Mouse (Mus musculus): ENCODE measurements around the gene Rab13.

The Rab13 gene

GRCm38 (mm10) chr3:90213377-90213866 lies at the start of gene Rab13, which contains the start of gene Rps27:
Gene Rab13 (plus strand): TSS chr3:90213695.
Gene Rps27 (minus strand): TSS chr3:90213651.
- peak; percentile 92 to 95 for DNase-seq (ENCODE audit: low spot score in 2 of 2)

GRCm38 (mm10) chr3:90179566-90179965 lies 33.9 kb upstream of the Rab13 start:
- no peak for DNase-seq (ENCODE audit: low spot score in 2 of 2)

DNA sequence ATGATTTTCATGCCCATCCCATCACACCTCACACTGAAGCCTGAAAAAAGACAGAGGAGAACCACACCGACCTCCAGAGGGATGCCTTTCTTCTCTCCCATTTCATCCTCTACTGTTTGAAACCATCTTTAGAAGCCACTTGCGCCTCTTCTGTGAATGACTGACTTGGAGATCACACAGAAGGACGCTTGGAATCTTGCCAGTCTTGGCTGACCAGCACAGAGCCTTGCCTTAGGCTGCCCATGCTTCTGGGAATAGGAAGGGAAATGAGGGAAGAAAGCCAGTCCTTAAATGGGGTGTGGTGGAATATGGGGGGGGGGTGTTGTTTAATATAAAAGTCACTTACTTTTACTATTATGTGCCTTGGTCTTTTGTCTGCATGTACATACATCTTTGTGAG lies 29.9 kb upstream of the Rab13 start:
- no peak for DNase-seq (ENCODE audit: low spot score in 2 of 2)

- DNase-seq (ENCODE audit: low spot score in 2 of 2) = no peak
These were observed 22.5 kb upstream of the Rab13 start for GRCm38 (mm10) chr3:90190859-90191510.

DNA sequence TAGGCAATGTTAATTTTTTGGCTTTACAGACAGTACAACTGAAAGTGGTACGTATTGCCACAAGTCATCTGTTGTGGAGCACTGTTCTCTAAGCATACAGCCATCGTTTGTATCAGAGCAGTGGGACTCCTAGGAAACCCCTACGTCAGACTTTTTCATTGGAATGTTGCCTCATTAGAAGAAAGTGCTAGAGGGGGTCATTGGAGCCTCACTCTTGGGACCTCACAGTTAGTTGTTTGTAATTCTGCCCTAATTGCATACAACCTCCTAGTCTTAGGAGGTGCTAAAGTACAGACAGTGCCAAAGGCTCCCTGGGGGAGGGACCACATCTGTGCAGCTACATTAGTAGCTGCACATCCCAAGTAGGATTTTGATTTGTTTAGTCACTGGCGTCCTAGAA lies 18.7 kb upstream of the Rab13 start:
- no peak for DNase-seq (ENCODE audit: low spot score in 2 of 2)

DNA sequence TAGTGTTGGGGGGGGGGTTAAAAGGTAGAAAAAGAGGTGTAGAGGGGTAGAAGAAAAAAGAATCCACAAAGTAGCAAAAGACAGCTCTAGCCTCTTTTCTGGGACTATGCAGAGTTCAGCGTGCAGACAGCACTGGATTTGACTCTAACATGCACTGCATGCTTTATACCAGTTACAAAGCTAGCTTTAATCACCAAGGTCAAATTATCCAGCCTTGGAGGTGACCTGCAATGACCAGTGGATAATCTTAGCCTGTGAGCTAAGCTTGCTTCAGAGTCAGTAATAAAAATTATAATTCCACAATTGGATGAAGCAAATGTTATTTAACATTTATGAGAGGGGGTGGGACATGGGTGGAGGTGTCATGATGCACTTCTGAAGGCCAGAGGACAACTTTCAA lies 17.9 kb upstream of the Rab13 start:
- no peak for DNase-seq (ENCODE audit: low spot score in 2 of 2)

DNA sequence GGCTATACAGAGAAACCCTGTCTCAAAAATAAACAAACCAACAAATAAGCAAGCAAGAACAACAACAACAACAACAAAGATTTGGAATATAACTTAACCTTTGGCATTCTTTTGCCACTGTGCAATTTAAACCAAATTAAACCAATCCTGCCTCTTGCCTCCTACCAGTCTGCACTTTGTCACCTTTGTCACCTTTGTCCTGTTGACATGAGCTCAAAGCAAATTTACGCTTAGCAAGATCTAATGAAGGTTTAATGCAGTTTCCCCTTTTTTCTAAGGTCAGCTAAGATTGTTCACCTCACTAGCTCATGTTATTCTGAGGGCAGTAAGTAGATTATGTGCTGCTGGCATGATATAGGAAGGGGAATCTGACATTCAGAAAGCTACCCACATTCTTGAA lies 15.9 kb upstream of the Rab13 start:
- no peak for DNase-seq (ENCODE audit: low spot score in 2 of 2)

- DNase-seq (ENCODE audit: low spot score in 2 of 2) = no peak
These were observed 10.6 kb upstream of the Rab13 start for GRCm38 (mm10) chr3:90202884-90203283.

DNA sequence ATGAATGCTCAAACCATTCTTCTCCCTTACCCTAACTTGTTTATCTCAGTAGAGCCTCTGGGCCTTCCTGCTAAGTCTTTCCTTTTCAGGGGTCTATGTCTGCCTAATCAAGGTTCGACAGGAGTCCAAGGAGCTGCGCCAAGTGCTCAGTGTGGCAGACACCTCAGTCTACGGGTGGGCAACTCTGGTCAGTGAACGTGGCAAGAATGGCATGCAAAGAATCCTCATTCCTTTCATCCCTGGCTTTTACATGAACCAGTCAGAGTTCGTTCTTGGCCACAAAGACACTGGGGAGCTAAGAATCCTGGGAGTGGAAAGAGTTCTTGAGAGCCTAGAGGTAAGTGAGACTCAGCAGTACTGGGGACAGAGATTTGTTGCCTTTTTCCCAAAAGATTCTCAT lies 9.9 kb upstream of the Rab13 start:
- DNase-seq (ENCODE audit: low spot score in 2 of 2) = no peak

- DNase-seq (ENCODE audit: low spot score in 2 of 2) = no peak
These were observed 8.9 kb upstream of the Rab13 start for GRCm38 (mm10) chr3:90204582-90204981.

- DNase-seq (ENCODE audit: low spot score in 2 of 2) = no peak
These were observed 4.8 kb upstream of the Rab13 start for GRCm38 (mm10) chr3:90208662-90209061.

DNA sequence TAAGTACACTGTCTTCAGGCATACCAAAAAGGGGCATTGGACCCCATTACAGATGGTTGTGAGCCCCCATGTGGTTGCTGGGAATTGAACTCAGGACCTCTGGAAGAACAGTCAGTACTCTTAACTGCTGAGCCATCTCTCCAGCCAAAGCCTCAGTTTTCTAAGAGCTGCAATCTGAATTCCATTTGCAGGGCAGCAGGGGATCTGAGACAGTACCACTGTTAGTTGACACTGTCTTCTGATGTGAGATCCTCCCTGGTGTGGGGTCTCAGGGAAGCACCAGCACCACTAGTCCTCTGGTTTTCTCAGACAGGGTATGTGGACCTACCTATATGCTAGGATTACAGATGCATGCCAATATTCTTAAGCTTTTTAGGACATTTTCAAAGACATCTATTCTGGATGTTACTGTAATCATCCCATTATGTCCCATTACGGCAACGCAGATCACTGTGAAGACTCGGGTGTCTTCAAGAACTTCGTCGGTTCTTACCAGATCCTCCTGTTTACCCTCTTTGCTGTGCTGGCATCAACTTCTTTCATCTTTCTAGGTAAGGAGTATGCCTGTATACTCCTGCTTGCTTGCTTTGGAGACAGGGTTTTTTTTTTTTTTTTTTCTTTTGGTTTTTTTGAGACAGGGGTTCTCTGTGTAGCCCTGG lies 3.5 kb upstream of the Rab13 start:
- no peak for DNase-seq (ENCODE audit: low spot score in 2 of 2)

DNA sequence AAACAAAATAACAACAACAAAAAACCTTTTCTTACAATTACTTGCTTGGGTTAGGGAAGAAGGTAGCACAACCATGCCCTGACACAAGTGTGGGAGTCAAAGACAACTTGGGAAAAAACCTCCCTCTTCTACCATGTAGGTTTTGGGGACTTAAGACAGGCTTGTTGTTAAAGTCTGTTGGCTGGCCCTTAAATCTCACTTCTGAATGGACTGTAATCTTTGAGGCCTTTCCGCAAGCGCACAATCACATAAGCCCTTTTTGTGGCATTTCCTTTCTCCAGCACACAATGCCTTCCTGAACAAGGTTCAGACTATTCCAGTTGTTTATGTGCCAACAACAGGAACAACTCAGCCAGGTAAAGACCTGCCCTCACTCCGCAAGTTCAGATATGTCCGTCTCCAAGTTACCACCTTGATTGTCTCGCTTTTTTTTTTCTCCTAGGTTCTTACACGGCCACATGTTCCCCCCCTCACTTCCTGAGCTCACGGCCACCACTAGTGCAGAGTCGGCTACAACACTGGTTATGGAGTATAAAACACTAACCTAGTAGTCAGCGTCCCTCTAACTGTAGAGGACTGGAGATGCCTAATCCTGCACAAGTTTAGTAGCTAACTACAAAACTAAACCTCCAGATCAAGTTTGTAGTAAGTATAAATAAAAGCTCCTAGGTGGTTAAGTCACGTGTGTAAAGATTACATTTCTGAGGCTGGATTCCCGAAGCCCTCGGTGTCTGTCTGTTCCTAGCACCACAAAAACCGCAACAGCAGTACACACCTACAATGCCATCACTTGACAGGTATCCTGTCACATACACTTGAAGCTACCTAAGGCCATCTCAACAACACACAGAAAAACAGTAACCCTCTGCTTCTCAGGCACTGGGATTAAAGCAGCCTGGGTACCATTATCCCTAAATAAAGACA lies 1.8 kb upstream of the Rab13 start:
- DNase-seq (ENCODE audit: low spot score in 2 of 2) = no peak

- no peak for DNase-seq (ENCODE audit: low spot score in 2 of 2)
These were observed 772 bp upstream of the Rab13 start for GRCm38 (mm10) chr3:90212723-90213122.

DNA sequence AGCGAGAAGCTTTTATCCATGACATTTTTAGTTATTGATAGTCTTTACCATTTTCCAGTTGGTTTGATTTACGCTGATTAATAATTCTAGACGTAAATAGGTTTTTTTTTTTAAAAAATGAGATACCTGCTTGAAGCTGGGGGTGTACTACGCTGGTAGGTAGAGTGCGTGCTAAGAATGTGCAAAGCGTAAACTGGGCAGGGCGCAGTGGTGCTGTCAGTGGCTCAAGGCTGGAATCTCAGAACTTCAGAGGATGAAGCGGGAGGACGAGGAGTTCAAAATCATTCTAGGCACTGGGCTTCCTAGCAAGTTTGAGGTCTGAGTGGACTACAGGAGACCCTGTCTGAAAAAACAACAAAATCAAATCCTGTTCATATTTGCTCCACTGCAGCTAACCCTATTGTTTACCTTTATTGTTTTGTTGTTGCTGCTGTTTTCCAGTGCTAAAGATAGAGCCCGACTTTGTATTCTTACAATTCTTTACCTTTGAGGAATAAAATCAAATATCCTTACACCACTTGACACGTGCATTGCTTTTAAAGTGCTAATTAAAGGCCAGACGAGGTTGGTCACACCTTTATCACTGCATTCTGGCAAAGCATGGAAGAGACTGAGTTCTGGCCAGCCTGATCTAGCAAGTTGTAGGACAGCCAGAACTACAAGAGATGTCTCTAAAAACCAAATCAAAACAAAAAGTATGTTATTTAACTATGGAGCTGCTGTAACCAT lies 625 bp downstream of the Rab13 start:
- peak in 1 of 2 experiments; percentile 17 for DNase-seq (ENCODE audit: low spot score in 2 of 2)

DNA sequence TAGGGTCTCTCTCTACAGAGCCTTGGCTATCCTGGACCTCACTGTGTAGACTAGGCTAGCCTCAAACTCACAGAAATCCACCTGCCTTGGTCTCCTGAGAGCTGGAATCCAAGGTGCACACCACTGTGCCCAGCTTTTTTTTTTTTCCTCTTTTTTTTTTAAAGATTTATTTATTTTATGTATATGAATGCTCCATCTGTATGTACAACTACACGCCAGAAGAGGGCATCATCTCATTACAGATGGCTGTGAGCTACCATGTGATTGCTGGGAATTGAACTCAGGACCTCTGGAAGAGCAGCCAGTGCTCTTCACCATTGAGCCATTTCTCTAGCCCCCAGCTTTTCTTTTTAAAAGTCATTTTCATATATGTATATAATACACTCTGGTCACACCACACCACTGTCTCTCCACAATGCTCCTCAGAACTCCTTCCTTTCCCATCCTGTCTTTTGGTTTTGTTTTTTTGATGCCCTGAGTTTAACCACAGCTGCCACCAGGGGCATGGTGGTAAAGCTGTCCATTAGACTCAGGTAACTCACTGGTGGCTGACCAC lies 2.4 kb downstream of the Rab13 start:
- no peak for DNase-seq (ENCODE audit: low spot score in 2 of 2)

- DNase-seq (ENCODE audit: low spot score in 2 of 2) = peak; percentile 48 to 69
These were observed 6.6 kb downstream of the Rab13 start for GRCm38 (mm10) chr3:90220088-90220487.

DNA sequence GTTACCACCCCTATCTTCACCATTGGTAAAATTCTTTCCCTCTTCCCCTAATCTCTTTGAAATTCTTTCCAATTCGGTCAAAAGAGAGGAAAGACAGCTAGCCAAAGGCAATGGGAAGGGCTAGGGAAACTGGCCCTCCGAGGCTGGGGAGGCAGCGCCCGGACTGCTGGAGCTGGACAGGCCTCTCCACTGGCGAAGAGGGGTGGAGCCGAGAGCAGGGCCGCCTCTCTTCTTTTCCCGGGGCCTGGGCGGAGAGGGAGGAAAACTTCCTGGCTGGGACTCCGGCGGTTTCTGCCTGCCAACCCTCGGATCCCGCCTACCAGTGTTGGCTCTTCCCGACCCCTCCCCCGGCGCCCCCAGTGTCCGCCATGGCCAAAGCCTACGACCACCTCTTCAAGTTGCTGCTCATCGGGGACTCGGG lies 7.0 kb downstream of the Rab13 start:
- DNase-seq (ENCODE audit: low spot score in 2 of 2) = peak; percentile 24 to 27

DNA sequence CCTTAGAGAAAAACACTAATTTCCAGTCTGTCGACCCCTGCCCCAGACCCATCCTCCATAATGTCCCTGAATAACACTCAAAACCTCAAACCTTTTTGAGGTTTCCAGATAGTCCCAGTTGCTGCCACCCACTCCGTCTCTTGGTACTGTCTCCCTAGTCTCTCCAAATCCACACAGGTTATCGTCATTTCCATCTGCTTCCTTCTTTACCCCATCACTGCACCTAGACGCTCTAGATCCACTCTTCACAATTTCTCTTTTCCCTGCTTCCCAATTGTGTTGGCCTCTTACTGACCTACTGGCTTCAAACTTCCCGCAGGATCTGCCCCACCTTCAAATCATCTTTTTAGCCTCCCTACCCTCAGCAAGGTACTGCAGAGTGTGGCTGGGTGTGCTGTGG lies 7.6 kb downstream of the Rab13 start:
- DNase-seq (ENCODE audit: low spot score in 2 of 2) = no peak

- no peak for DNase-seq (ENCODE audit: low spot score in 2 of 2)
These were observed 9.0 kb downstream of the Rab13 start for GRCm38 (mm10) chr3:90222455-90222854.

DNA sequence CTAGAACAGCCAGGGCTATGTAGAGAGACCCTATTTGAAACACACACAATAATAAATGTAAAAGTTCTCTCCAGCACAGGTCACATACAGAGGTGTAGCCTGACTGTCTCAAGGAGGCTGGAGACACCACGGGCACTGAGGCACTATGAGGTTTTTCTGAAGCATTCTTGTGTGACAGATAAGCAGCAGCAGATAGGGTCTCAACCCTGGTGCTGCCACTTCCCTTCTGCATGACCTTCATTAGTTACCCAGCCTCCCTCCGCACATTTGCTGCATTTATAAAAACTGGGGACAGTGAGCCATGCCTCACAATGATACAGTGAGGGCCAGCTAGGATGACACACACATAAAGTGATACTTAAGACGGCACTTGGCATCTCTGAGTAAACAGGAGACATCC lies 9.4 kb downstream of the Rab13 start:
- DNase-seq (ENCODE audit: low spot score in 2 of 2) = no peak

Measured in right cerebral cortex, adult 2 months (tissue).